Mouse (Mus musculus) spleen, embryonic (tissue): ENCODE results near the gene Prr14.
"Not testable (repeated sequence)": the region's sequence is repeated elsewhere in the genome, so short reads cannot be mapped to it uniquely, and the experiment has no call there.

Source experiments
- CTCF ChIA-PET: fragments of 350-600 bp; sonication (Branson Sonifier 250); formaldehyde crosslinking; loops from one replicate; lab custom pipeline; 2022; lab: Charles Lee

Prr14 gene

DNA sequence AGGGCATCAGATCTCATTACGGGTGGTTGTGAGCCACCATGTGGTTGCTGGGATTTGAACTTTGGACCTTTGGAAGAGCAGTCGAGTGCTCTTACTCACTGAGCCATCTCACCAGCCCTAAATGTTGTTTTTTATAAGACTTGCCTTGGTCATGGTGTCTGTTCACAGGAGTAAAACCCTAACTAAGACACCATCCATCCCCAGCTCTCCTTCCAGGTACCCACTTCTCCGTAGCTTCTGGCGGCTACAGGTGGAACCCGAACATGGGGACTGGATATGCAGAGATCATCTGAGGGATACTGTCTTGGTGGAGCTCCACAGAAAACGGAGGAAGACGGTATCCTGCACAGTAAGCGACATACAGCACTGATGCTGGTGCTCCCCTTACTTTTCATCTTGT is at the start of gene Prr14:
TSS of gene Prr14 (plus strand) at position 301 of the 400 bp plus-strand sequence.
- CTCF ChIA-PET = not testable (repeated sequence)

DNA sequence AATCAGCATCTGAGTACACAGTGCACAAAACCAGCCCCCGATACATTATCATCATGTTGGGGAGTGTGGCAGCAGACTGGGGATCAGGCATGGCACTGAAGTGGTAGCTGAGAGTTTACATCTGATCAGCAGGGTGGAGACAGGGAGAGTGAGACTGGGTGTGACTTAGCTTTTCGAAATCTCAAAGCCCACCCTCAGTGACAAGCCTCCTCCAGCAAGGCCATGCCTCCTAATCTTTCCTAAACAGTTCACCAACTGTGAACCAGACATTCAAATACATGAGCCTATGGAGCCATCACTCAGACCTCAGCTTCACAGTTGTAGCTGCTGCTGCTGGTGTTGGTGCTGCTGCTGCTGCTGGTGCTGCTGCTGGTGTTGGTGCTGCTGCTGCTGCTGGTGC is 48.0 kb upstream of the Prr14 start:
- CTCF ChIA-PET = no interaction called here

DNA sequence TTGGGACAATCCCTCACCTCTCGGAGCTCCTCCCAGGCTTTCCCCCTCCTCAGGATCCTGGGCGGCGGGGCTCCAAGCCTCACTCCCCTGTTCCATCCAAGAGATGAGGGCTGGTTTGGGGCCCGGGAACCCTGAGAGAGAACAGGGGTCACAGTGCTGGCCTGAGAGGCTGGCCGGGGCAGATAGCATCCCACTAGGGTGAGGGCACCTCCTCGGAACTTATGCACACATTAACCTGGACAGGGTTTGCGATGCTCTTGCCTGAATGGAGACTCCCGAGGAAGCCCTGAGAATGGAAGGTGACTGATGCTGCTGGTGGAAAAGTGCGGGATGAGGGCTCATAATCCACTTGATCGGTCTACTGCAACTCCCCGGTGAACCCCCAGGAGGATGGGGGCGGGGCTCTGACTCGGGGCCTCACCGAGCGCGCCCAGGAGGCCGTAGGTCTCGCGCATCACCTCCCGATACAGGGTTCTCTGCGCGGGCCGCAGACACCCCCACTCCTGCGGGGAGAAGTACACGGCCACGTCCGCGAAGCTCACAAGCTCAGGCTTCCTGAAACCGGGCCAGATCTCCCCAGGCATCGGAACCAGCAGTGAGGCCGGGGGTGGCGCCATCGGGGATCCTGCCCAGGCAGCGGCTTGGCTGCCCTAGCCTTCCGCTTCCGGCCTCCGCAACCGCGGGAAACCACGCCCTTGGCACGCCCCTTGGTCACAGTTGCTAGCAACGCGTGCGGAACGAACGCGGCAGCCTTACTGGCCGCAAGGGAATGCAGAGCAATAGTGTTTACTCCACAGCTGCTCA is 37.8 kb upstream of the Prr14 start, which contains the start of gene Zfp688:
TSS of gene Zfp688 (minus strand) at position 681 of the 804 bp plus-strand sequence.
- CTCF ChIA-PET = interaction anchor here (0.6 to 0.8 kb wide), 3 partner anchors 66 to 462 kb away, joined by 3 to 6 read pairs (median 3); no protein-coding TSS in a partner anchor

DNA sequence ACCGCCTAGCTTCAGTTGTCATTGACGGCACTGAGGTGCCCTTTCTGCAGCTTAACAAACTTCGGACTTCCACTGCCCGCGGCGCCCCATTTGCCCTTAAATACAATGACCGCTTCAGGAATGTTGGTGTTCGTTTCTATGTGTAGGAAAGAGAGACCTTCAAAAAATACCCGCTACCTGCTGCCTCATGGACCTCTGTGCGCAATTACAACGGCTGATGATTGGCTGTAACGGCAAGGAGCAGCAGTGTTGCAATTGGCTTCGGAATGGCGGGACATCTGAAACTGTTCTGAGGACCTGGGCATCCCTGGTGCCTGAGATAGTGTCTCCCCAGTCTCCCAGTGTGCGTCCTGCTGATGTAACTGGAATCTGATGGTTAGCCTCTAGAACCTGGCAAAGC is 37.2 kb upstream of the Prr14 start:
- CTCF ChIA-PET = interaction anchor here (0.7 kb wide), 1 partner anchor 1284 kb away, joined by 4 read pairs; no protein-coding TSS in a partner anchor

DNA sequence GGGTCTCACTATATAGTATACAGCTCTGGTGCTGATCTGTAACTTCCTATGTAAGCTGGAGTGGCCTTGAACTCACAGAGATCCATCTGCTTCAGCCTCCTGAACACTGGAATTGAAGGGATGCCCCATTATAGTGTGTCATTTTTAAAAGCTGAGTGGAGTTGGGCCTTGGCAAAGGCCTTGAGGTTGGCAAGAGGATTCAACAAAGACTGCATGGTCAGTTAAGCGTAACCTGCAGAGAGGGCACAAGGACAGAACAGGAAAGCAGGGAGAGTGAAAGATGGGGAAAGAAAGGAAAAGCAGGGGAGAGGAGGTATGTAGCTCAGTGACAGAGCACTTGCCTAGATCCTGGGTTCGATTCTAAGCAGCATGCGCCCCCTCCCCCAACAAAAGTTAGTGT is 34.1 kb upstream of the Prr14 start:
- CTCF ChIA-PET = no interaction called here

DNA sequence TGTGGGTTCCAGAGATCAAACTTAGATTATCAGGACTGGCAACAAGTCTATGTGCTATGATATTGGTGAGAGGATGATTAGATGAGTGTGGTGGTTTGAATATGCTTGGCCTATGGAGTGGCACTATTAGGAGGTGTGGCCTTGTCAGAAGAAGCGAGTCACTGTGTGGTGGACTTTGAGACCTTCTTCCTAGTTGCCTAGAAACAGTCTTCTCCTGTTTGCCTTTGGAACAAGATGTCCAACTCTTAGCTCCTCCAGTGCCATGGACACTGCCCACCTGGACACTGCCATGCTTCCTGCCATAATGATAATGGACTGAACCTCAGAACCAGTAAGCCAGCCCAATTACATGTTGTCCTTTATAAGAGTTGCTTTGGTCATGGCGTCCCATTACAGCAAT is 33.5 kb upstream of the Prr14 start:
- CTCF ChIA-PET = interaction anchor here (0.6 kb wide), 2 partner anchors 32 to 657 kb away, joined by 3 to 7 read pairs; no protein-coding TSS in a partner anchor

DNA sequence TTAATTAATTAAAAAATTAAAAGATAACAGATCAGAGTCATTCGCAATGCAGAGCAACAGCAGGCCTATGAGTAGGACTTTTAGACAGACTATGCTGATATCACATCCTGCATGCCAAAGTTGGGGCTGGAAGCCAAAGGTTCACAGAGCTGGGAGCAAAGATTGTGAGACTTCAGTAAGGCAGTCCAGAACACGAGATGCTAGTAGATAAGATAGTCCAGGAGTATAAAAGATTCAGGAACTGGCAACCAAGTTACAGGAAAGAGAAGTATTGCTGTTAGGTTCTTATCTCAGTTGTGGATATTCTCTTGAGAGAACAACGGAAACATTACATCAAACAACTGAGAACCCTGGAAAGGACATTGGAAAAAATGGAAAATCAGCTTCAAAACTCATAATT is 33.1 kb upstream of the Prr14 start:
- CTCF ChIA-PET = interaction anchor here (0.6 kb wide), 3 partner anchors 32 to 658 kb away, joined by 3 to 7 read pairs (median 7); no protein-coding TSS in a partner anchor

DNA sequence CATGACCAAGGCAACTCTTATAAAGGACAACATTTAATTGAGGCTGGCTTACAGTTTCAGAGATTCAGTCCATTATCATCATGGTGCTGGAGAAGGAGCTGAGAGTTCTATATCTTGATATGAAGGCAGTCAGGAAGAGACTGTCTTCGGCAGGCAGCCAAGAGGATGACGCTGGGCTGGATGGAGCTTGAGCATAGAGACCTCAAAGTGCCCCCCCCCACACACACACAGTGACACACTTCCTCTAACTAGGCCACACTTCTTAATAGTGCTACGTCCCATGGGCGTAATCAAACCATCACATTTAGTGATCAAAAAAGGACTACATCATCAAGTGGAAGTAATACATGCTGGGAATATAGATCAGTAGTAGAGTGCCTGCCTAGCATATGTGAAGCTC is 24.2 kb upstream of the Prr14 start:
- CTCF ChIA-PET = interaction anchor here (0.6 kb wide), 1 partner anchor 1422 kb away, joined by 9 read pairs; no protein-coding TSS in a partner anchor

DNA sequence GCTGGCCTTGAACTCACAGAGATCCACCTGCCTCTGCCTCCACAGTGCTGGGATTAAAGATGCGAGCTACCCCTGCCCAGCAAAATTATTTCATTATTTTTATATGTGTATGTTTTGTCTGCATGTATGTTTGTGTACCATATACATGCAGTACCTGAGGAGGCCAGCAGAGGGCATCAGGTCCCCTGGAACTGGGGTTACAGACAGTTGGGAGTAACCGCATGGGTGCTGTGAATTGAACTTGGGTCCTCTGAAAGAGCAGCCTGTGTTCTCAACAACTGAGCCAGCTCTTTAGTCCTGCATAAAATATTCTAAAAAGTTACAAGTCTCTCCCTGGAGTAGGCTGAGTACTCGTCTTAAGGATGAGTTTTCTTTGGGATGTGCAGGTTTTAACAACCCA is 21.7 kb upstream of the Prr14 start:
- CTCF ChIA-PET = no interaction called here

DNA sequence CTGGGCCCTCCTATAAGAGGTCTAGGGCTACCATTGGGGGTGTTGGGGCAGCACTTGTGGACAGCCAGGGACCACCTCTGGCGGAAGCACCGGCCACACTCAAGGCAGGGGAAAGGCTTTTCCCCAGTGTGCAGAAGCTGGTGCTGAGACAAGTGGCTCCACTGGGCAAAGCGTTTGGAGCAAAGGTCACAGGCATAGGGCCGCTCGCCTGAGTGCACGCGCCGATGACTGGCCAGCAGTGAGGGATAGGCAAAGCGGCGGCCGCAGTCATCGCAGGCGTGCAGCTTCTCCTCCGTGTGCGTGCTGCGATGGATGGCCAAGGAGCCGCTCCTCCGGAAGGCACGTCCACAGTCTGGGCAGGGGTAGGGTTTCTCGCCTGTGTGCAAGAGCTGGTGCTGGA is 15.4 kb upstream of the Prr14 start:
- CTCF ChIA-PET = no interaction called here

DNA sequence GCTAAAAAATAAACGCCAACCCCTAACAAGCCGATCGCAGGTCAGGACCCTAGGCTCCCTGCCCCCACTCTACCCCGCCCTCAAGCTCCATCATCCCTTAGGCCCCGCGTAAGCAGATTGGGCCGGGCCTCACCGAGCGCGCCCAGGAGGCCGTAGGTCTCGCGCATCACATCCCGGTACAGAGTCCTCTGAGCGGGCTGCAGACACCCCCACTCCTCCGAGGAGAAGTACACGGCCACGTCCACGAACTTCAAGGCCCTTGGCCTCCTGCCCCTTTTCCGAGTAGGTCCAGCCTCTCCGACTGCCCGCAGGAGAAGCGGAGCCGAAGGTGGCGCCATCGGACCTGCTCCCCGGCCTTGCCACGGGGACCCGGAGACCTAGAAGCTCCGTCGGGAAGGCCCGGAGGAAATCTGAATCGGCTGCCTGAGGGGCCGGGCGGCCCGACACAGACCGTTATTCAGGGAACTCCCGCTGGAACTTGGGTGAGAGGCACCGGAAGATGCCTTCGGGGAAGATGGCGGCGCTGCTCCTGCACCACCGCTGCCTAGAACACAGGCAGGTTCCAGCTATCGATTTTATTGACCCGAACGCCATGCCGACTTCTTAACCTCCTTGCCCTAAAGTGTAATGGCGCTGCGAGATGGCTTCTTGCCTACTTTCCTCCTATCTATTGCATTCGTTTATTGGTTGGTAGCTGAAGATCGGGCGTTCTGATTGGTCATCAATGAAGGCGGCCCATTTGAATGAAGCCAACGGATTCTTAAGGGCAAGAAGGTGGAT is 10.7 kb upstream of the Prr14 start, which contains the start of gene Zfp689:
TSS of gene Zfp689 (minus strand) at position 638 of the 780 bp plus-strand sequence.
- CTCF ChIA-PET = no interaction called here

DNA sequence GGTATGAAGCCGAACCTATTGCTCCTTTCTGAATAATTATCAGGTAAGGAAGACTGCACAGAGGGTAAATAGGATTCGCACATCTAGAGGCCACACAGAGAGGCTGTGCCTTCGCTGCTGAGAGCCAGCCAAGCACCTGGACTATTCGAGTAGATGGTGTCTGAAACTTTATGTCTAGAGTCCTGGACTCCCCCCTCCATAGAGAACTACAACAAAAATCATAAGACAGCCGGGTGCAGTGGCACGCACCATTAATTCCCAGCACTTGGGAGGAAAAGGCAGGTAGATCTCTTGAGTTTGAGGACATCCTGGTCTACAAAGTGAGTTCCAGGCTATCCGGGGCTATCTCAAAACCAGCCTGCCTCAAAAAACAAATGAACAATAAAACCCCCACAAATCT is 9.4 kb upstream of the Prr14 start:
- CTCF ChIA-PET = no interaction called here

DNA sequence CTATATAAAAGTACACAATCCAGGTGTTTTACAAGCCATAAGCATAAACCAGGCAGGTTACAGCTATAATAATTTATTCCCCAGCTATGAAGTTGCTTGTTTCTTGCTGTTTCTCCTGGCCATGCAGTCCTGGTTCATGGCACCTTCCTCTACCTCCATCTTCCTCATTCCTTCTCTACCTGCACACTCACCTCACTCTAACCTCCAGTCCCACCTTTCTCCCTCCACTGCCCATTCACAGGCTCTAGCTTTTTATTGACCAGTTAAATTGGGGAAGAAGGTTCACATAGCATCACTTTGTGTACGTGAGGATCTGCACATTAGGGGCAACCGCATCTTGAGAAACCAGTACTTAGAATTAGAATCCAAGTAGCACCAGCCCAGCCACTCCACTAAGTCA is 6.4 kb upstream of the Prr14 start:
- CTCF ChIA-PET = interaction anchor here (0.6 kb wide), 1 partner anchor 28 kb away, joined by 3 read pairs; no protein-coding TSS in a partner anchor

DNA sequence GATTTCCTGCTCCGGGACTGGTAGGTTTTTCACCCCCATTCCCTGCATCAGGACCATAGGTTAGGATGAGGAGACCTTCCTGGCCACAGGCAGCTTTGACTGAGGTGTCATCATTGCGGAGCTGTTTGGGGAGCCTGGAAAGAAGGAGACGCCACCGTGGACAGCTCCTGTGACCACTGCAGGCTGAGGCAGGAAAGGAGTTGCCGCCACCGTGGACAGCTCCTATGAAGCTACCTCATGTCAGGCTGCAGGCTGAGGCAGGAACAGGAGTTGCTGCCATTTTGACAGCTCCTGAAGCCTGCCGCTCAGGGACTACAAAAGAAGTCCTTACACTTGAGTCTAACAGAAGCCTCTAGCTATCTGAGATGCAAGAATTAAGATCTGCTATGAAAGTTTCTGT is 4.5 kb upstream of the Prr14 start:
- CTCF ChIA-PET = interaction anchor here (1.0 kb wide), 1 partner anchor 34 kb away, joined by 5 read pairs; no protein-coding TSS in a partner anchor

DNA sequence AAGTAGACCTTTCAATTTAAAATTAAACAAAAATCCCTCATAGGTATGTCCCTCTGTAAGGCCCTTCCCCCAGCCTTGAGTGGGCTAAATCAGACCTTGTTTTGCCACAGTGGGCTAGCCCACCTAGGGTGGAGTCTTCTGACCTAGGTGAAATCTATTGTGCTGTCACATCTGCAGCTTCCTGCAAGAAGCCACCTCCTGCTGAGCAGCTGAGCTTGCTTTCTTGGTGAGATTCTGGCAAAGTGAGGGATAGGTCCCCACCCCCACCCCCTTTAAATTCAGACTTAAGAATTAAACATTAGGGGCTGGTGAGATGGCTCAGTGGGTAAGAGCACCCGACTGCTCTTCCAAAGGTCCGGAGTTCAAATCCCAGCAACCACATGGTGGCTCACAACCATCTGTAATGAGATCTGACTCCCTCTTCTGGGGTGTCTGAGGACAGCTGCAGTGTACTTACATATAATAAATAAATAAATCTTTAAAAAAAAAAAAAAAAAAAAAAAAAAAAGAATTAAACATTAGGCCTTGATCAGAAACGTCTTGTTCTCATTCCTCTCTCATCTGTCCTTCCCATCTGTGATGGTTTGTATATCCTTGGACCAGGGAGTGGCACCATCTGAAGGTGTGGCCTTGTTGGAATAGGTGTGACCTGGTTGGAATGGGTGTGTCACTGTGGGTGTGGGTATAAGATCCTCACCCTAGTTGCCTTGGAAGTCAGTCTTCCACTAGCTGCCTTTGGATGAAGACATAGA is 864 bp upstream of the Prr14 start:
- CTCF ChIA-PET = interaction anchor here (0.7 kb wide), 1 partner anchor 940 kb away, joined by 4 read pairs; no protein-coding TSS in a partner anchor

DNA sequence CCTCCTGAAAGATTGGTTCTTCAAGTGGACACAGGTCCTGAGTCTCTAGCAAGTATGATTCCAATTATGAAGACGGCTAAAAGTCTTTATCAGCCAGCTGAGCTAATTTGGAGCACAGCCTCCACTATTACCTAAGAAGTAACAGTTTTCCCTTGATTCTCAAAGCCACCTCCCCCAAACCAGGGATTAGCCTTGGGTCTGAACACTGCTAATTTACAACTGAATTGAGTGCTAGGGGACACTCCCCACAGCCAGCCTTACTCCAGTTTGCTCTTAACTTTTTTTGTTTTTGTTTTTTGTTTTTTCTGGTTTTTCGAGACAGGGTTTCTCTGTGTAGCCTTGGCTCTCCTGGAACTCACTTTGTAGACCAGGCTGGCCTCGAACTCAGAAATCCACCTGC is 5.8 kb downstream of the Prr14 start:
- CTCF ChIA-PET = no interaction called here

DNA sequence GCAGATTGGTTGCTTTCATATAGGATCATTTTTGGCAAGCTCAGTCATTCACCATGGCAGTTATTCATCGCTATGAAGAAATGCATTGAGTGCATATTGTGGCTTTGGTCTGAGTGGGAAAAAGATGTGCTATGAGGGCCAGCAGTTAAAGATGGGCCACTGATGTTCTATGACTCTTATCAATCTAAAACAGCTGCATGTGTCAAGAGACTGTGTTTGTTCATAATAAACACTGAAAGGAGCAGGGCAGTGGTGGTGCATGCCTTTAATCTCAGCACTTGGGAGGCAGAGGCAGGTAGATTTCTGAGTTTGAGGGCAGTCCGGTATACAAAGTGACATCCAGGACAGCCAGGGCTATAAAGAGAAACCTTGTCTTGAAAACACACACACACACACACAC is 6.3 kb downstream of the Prr14 start:
- CTCF ChIA-PET = interaction anchor here (0.6 kb wide), 1 partner anchor 26 kb away, joined by 4 read pairs; no protein-coding TSS in a partner anchor

DNA sequence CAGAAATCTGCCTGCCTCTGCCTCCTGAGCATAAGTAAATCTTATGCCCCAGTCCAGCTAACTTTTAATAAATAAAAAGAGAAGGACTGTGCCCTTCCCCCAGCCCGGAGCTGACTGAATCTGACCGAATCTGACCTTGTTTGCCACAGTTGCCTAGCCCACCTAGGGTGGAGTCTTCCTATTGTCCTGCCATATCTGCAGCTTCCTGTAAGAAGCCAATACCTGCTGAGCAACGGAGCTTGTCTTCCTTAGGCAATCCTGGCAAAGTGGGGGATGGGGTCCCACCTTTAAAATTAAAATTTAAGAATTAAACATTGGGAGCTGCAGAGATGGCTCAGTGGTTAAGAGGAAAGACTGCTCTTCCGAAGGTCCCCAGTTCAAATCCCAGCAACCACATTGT is 7.2 kb downstream of the Prr14 start:
- CTCF ChIA-PET = interaction anchor here (0.6 kb wide), 1 partner anchor 27 kb away, joined by 4 read pairs; no protein-coding TSS in a partner anchor

DNA sequence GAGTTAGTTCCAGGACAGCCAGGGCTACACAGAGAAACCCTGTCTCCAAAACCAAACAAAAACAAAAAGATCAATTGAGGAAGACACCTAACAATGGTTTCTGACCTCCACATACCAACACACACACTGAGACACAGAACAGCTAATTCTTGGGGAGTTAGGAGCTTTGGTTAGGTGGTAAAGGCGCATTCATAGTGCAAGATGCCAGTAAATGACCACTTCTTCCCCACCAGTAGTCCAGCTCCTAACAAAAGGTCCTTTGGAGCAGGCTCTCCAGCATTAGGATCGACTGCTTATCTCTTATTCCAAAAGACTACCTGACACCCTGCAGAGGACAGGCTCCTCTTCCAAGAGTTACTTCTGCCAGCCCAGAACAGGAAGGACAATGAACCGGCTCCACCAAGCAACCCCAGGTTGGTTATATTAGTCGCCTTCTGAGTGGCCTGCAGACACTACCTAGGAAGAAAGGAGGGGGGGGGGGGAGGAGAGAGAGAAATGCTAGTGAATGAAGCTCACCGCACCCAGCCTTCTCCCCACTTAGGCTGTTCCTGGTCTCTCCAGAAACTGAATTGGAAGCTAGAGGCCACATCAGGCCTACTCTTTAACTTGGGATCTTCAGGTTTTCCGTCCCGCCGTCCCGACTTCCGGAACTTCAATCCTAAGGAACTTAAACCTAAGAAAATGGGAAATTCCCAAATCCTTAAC is 10.8 kb downstream of the Prr14 start:
- CTCF ChIA-PET = interaction anchor here (0.6 kb wide), 1 partner anchor 76 kb away, joined by 5 read pairs; no protein-coding TSS in a partner anchor
